Mouse (Mus musculus): Measurements from ENCODE around the gene Grik3. TPM values are rescaled to one million over a fixed set of nuclear protein-coding genes. Genes with fewer than 3 reads are reported as not detected.

Grik3 gene
- total and polyA plus RNA-seq, 3 experiments = not detected

DNA sequence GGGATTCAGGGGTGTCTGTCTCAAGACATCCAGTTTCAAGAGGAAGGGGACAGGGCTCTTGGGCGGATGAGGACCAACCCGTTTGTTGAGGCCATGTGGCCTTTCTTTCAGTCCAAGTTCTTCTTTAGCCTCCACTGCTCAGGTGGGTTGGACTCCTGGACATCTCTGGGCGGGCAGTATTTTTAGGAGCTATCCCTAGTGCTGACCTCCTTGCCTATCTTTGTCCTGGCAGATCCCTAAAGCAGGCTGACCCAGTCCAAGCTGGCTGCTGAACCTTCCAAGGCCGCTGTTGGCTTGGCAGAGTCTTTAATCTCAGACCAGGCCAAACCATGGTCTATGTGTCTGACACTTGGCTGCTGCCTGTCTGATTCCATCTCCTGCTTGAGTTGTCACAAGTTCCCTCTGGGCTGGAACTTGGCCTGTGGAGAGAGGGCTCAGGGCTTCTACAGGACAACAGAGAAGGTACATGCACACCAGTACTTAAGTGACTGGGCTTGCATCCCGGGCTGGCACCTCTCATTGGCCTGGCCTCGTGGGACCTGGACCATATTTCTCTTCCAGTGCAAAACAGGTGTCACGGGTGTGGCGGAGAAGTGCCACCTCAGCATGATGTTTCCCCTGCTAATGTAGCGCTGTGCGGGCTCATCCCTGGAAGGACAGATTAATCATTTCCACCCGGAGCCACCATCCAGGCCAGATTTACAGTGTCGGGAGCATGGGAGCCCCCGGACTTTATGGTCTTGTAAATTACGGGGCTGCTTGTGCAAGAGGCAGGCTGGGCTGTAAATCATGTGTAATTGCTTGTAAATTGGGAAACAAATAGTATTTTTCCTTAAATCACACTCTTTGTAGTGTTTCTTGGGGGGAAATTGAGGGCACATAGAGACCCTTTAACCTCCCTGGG, 66.2 kb downstream of the Grik3 start:
- DNase-seq (ENCODE audit: extremely low read depth) = no peak
- Histone ChIP-seq H3K4me1 (ENCODE audit: control insufficient read depth in 1 of 2, insufficient read depth in 2 of 2) (no peaks in the 10 kb centered on the region), H3K4me3 (replicated peaks in 1 of 3; ENCODE audit: low read depth in 2 of 3, low read length in 2 of 3, poor library complexity in 1 of 3) (no peak overlapping the region), H3K36me3 (replicated peaks in 1 of 2; ENCODE audit: control insufficient read depth in 1 of 2, insufficient read depth in 1 of 2, low read length in 1 of 2) (no peaks in the 10 kb centered on the region), H3K27me3 (replicated peaks) (peaks cover 93% of the 10 kb centered on the region), H3K9ac (ENCODE audit: insufficient read depth, low read depth) (no peak overlapping the region), H3K4me2 (ENCODE audit: insufficient read depth, low read depth, poor library complexity, severe bottlenecking) (no peak overlapping the region), H3K9me3 (replicated peaks; ENCODE audit: low read length) (peaks cover 10% of the 10 kb centered on the region), H3K79me2 (replicated peaks; ENCODE audit: control insufficient read depth, extremely low read depth, insufficient read depth, poor library complexity, severe bottlenecking) (no peaks in the 10 kb centered on the region), H3K27ac (ENCODE audit: insufficient read depth, low read depth) (no peak overlapping the region)
- dilution Hi-C loops (cut with MboI; ENCODE audit: extremely low pct_ligation_motif_present, extremely low pct_unique_long_range_greater_than_20kb, low sequenced_read_pairs) (no loop called here), in situ Hi-C loops (cut with MboI; ENCODE audit: low pct_ligation_motif_present, low pct_unique_long_range_greater_than_20kb, low sequenced_read_pairs) (no loop called here)
- no peak for TF ChIP-seq PAX5 (IDR thresholded peaks at IDR 0.05; ENCODE audit: low read length)
- TF ChIP-seq HCFC1 (IDR thresholded peaks at IDR 0.05; ENCODE audit: low read depth, low read length) = no peak
- no peak for TF ChIP-seq MAFK (IDR thresholded peaks at IDR 0.05; ENCODE audit: insufficient replicate concordance, low read length)
- TF ChIP-seq IRF4 (IDR thresholded peaks at IDR 0.05; ENCODE audit: low read depth, low read length) = no peak
- no peak for TF ChIP-seq NRF1 (IDR thresholded peaks at IDR 0.05; ENCODE audit: low read depth, low read length)
- no peak for TF ChIP-seq MEF2A (IDR thresholded peaks at IDR 0.05; ENCODE audit: borderline replicate concordance, low read depth, low read length)
- TF ChIP-seq MAX (IDR thresholded peaks at IDR 0.05; ENCODE audit: low read length) = no peak
- TF ChIP-seq UBTF (IDR thresholded peaks at IDR 0.05; ENCODE audit: low read depth, low read length) = no peak
- TF ChIP-seq SIN3A (IDR thresholded peaks at IDR 0.05; ENCODE audit: low read length) = no peak
- TF ChIP-seq CHD2 (IDR thresholded peaks at IDR 0.05; ENCODE audit: low read length) = no peak

DNA sequence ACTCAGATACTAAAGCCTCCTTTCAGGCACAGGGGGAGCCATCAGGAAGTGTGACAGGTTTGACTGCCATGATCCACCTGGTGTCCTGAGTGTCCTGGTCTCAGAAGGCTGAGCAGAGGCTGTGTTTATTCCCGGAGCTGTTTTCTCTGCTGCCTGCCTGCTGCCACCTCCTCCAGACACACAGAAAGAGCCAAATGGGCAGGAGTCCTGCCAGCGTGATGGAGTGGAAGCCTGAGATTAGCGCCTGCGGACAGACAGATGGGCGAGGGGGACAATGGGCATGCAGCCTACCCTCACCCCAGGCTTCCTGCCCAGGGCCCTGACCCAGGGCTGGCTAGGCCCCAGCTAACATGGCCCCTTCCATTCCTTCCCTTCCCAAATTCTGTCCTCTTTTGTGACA, 69.1 kb downstream of the Grik3 start:
- no peak overlapping the region for H3K27ac ChIP-seq (ENCODE audit: insufficient read depth, low read depth)
- peaks cover 95% of the 10 kb centered on the region for H3K27me3 ChIP-seq (replicated peaks)
- no peak overlapping the region for H3K9ac ChIP-seq (ENCODE audit: insufficient read depth, low read depth)
- no peaks in the 10 kb centered on the region for H3K9me3 ChIP-seq (replicated peaks; ENCODE audit: low read length)
- TF ChIP-seq UBTF (IDR thresholded peaks at IDR 0.05; ENCODE audit: low read depth, low read length) = no peak
- TF ChIP-seq HCFC1 (IDR thresholded peaks at IDR 0.05; ENCODE audit: low read depth, low read length) = no peak
- TF ChIP-seq POLR2A (IDR thresholded peaks at IDR 0.05; ENCODE audit: low read depth, low read length) = no peak
- no peak for TF ChIP-seq TBP (conservative IDR thresholded peaks at IDR 0.05; ENCODE audit: low read depth, low read length)
- no peak for TF ChIP-seq MXI1 (IDR thresholded peaks at IDR 0.05; ENCODE audit: low read depth, low read length)
- TF ChIP-seq NELFE (IDR thresholded peaks at IDR 0.05; ENCODE audit: low read depth, low read length) = no peak
- TF ChIP-seq ZC3H11A (IDR thresholded peaks at IDR 0.05; ENCODE audit: low read depth, low read length) = no peak
- no peak for TF ChIP-seq NRF1 (IDR thresholded peaks at IDR 0.05; ENCODE audit: low read depth, low read length)
- no peak for TF ChIP-seq ELF1 (IDR thresholded peaks at IDR 0.05; ENCODE audit: low read depth, low read length)
- TF ChIP-seq USF1 (IDR thresholded peaks at IDR 0.05; ENCODE audit: low read depth, low read length) = no peak
- no peak for TF ChIP-seq SIN3A (IDR thresholded peaks at IDR 0.05; ENCODE audit: low read length)
- TF ChIP-seq CTCF (conservative IDR thresholded peaks at IDR 0.05 in 1 of 2, IDR thresholded peaks at IDR 0.05 in 1 of 2; ENCODE audit: low read depth in 2 of 2, low read length in 2 of 2) = no peak
- TF ChIP-seq JUND (conservative IDR thresholded peaks at IDR 0.05; ENCODE audit: low read depth, low read length) = no peak
- no peak for TF ChIP-seq ZMIZ1 (IDR thresholded peaks at IDR 0.05; ENCODE audit: low read depth, low read length)
- TF ChIP-seq KAT2A (IDR thresholded peaks at IDR 0.05; ENCODE audit: insufficient replicate concordance, low read length) = no peak
- TF ChIP-seq RCOR1 (conservative IDR thresholded peaks at IDR 0.05; ENCODE audit: low read depth, low read length) = no peak
- no peak for TF ChIP-seq JUN (IDR thresholded peaks at IDR 0.05; ENCODE audit: insufficient read depth, low read depth, low read length)
- TF ChIP-seq MYC (IDR thresholded peaks at IDR 0.05; ENCODE audit: low read depth, low read length) = no peak
- TF ChIP-seq USF2 (conservative IDR thresholded peaks at IDR 0.05; ENCODE audit: low read depth, low read length) = no peak
- no peak for TF ChIP-seq MEF2A (IDR thresholded peaks at IDR 0.05; ENCODE audit: borderline replicate concordance, low read depth, low read length)
- dilution Hi-C loops (cut with MboI; ENCODE audit: extremely low pct_ligation_motif_present, extremely low pct_unique_long_range_greater_than_20kb, low sequenced_read_pairs) (no loop called here), in situ Hi-C loops (cut with MboI; ENCODE audit: low pct_ligation_motif_present, low pct_unique_long_range_greater_than_20kb, low sequenced_read_pairs) (no loop called here)
- H3K36me3 ChIP-seq (replicated peaks in 1 of 2; ENCODE audit: control insufficient read depth in 1 of 2, insufficient read depth in 1 of 2, low read length in 1 of 2) = no peaks in the 10 kb centered on the region
- H3K4me2 ChIP-seq (ENCODE audit: insufficient read depth, low read depth, poor library complexity, severe bottlenecking) = no peak overlapping the region
- no peaks in the 10 kb centered on the region for H3K79me2 ChIP-seq (replicated peaks; ENCODE audit: control insufficient read depth, extremely low read depth, insufficient read depth, poor library complexity, severe bottlenecking)
- no peak for DNase-seq (ENCODE audit: extremely low read depth)
- H3K4me1 ChIP-seq (ENCODE audit: control insufficient read depth in 1 of 2, insufficient read depth in 2 of 2) = 0 out of 4 replicates have a peak, but pooled peaks cover 0 to 2% of the 10 kb centered on the region in 2 experiments
- H3K4me3 ChIP-seq (replicated peaks in 1 of 3; ENCODE audit: low read depth in 2 of 3, low read length in 2 of 3, poor library complexity in 1 of 3) = no peak overlapping the region

Data from CH12.LX (cell line).